Mouse (Mus musculus) hindbrain, embryonic 11.5 days (tissue): Measurements from ENCODE around the gene Tpx2. TPM values are rescaled to one million over a fixed set of nuclear protein-coding genes. Genes with fewer than 3 reads are reported as not detected.

ENCODE experiments used
- ATAC-seq: fragments of 200-750 bp; cut with Nextera tagmentation; 2 replicates; pipeline ENCODE4 v1.8.0; 2017; ENCODE audit warnings: mild to moderate bottlenecking, moderate TSS enrichment, moderate library complexity; ENCODE audit not compliant: low FRiP score
- DNase-seq: peaks from one replicate; pipeline ENCODE4 v3.0.0-alpha.2; 2015; ENCODE audit warnings: low spot score
- H3K27ac ChIP-seq: fragments of 300-500 bp; sonication (generic); 2 replicates; pipeline ENCODE4 v1.5.1; 2014; ENCODE audit warnings: mild to moderate bottlenecking, low read depth, low read length
- H3K27me3 ChIP-seq: fragments of 300-500 bp; sonication (generic); 2 replicates; pipeline ENCODE4 v1.6.1; 2014; ENCODE audit warnings: mild to moderate bottlenecking, low read length, moderate library complexity, mixed read lengths; ENCODE audit not compliant: control insufficient read depth, insufficient read depth
- H3K36me3 ChIP-seq: fragments of 300-500 bp; sonication (generic); 2 replicates; pipeline ENCODE4 v1.6.1; 2014; ENCODE audit warnings: mild to moderate bottlenecking, low read length, moderate library complexity, mixed read lengths; ENCODE audit not compliant: control insufficient read depth, insufficient read depth
- H3K4me1 ChIP-seq: fragments of 300-500 bp; sonication (generic); replicated peaks from 2 replicates; pipeline ENCODE4 v1.6.1; 2014; ENCODE audit warnings: low read length, mixed read lengths; ENCODE audit not compliant: control insufficient read depth, insufficient read depth
- H3K4me2 ChIP-seq: fragments of 300-500 bp; sonication (generic); replicated peaks from 2 replicates; pipeline ENCODE4 v1.6.1; 2014; ENCODE audit warnings: mild to moderate bottlenecking, low read depth, low read length
- H3K4me3 ChIP-seq: fragments of 300-500 bp; sonication (generic); 2 replicates; pipeline ENCODE4 v1.5.1; 2014; ENCODE audit warnings: low read depth, low read length
- H3K9ac ChIP-seq: fragments of 300-500 bp; sonication (generic); 2 replicates; pipeline ENCODE4 v1.6.1; 2014; ENCODE audit warnings: low read depth, low read length
- H3K9me3 ChIP-seq: fragments of 300-500 bp; sonication (generic); 2 replicates; pipeline ENCODE4 v1.6.1; 2016; ENCODE audit warnings: low read length; ENCODE audit not compliant: control insufficient read depth
- WGBS: fragments of 180-500 bp; shearing (Covaris S2); extraction: QIAGEN DNeasy Blood & Tissue Kit; methylation state at CpG from one replicate; pipeline ENCODE4 v1.1.7; 2014; 5-methylcytosine and 5-hydroxymethylcytosine counted together
- polyA plus RNA-seq: library from polyadenylated mRNA; unstranded; fragments of >200 nt; fragmentation: Nextera tagmentation; extraction: Ambion mirVana; gene quantifications from 2 replicates; pipeline ENCODE4 v1.2.1, GENCODE M21; 2014

Gene Tpx2
- polyA plus RNA-seq, 1 experiment from 2014 or later: 140 TPM

DNA sequence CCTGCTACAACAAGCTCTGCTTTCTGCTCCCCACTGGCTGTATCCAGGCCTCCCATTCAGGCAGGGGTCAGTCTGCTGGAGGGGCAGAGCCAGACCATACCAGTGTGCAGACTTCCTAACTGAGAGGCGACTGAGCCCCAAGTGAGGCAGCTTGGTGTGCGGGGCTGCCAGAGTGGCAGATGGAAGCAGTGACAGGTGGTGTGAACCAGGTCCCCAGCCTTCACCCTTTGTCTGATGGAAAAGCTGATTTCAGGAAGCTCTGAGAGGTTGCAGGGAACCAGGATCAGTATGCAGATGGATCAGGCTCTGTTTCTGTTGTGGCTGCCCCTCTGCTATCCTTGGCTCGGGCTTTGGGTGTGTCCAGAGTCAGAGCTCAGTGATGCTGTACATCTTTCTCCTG, 75.9 kb downstream of the Tpx2 start:
- no peaks in the 10 kb centered on the region for H3K36me3 ChIP-seq
- H3K4me3 ChIP-seq: no peak overlapping the region
- no peaks in the 10 kb centered on the region for H3K4me1 ChIP-seq
- DNase-seq (no peak), ATAC-seq (no peak)
- H3K27ac ChIP-seq: no peak overlapping the region; the same call in 1 of the 2 replicates
- 70% methylated on average over 3 of the region's 3 CpGs for WGBS
- no peaks in the 10 kb centered on the region for H3K27me3 ChIP-seq
- no peak overlapping the region for H3K9ac ChIP-seq
- no peak overlapping the region for H3K4me2 ChIP-seq
- no peaks in the 10 kb centered on the region for H3K9me3 ChIP-seq

GRCm38 (mm10) chr2:152924128-152924527, 76.4 kb downstream of the Tpx2 start:
- Histone ChIP-seq H3K9ac (no peak overlapping the region), H3K4me3 (no peak overlapping the region), H3K4me1 (no peaks in the 10 kb centered on the region), H3K27me3 (no peaks in the 10 kb centered on the region), H3K27ac (no peak overlapping the region; the same call in 1 of the 2 replicates), H3K9me3 (no peaks in the 10 kb centered on the region), H3K36me3 (no peaks in the 10 kb centered on the region), H3K4me2 (no peak overlapping the region)
- DNase-seq: no peak
- 40% methylated on average over 8 of the region's 8 CpGs for WGBS
- no peak for ATAC-seq

DNA sequence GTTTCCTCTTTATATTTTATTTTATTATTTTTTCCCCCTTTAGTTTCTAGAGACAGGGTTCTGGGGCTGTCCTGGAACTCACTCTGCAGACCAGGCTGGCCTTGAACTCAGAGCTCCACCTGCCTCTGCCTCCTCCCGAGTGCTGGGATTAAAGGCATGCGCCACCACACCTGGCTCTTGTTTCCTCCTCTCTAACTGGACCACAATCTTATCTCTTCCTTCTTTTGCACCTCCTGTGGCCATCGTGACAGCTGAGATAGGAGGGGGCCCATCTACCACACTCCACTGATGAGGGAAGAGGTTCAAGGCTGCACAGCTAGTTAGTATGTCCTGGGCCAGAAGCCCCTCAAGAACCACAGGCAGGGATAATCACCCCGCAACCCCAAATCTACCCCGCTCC, 76.8 kb downstream of the Tpx2 start:
- Histone ChIP-seq H3K27ac (no peak overlapping the region), H3K4me1 (no peaks in the 10 kb centered on the region), H3K9ac (no peak overlapping the region), H3K27me3 (no peaks in the 10 kb centered on the region), H3K4me3 (no peak overlapping the region), H3K4me2 (no peak overlapping the region), H3K36me3 (no peaks in the 10 kb centered on the region), H3K9me3 (no peaks in the 10 kb centered on the region)
- 93% methylated on average over 5 of the region's 5 CpGs for WGBS
- no peak for DNase-seq
- ATAC-seq: no peak

- H3K4me3 ChIP-seq: no peak overlapping the region
- H3K27ac ChIP-seq: no peak overlapping the region
- H3K36me3 ChIP-seq: no peaks in the 10 kb centered on the region
- DNase-seq (peak; percentile 49), ATAC-seq (0 out of 2 replicates have a peak, but pooled peaks have one; percentile 12)
- no peaks in the 10 kb centered on the region for H3K4me1 ChIP-seq
- 69% methylated on average over 11 of the region's 11 CpGs for WGBS
- no peaks in the 10 kb centered on the region for H3K27me3 ChIP-seq
- no peak overlapping the region for H3K9ac ChIP-seq
- no peak overlapping the region for H3K4me2 ChIP-seq
- H3K9me3 ChIP-seq: no peaks in the 10 kb centered on the region
Observed at GRCm38 (mm10) chr2:152925189-152925872, 77.6 kb downstream of the Tpx2 start.

GRCm38 (mm10) chr2:152926896-152927295, 79.1 kb downstream of the Tpx2 start:
- Histone ChIP-seq H3K4me1 (0 out of 2 replicates have a peak, but pooled peaks cover under 1% of the 10 kb centered on the region), H3K27me3 (no peaks in the 10 kb centered on the region), H3K4me3 (no peak overlapping the region), H3K36me3 (no peaks in the 10 kb centered on the region), H3K9ac (no peak overlapping the region), H3K4me2 (no peak overlapping the region), H3K9me3 (no peaks in the 10 kb centered on the region), H3K27ac (no peak overlapping the region)
- ATAC-seq: no peak
- 66% methylated on average over 9 of the region's 9 CpGs for WGBS
- DNase-seq: no peak

GRCm38 (mm10) chr2:152927371-152927770, 79.6 kb downstream of the Tpx2 start:
- Histone ChIP-seq H3K27ac (no peak overlapping the region), H3K27me3 (no peaks in the 10 kb centered on the region), H3K4me2 (no peak overlapping the region), H3K9ac (no peak overlapping the region), H3K9me3 (no peaks in the 10 kb centered on the region), H3K4me3 (no peak overlapping the region), H3K36me3 (no peaks in the 10 kb centered on the region), H3K4me1 (0 out of 2 replicates have a peak, but pooled peaks cover 2% of the 10 kb centered on the region)
- DNase-seq (no peak), ATAC-seq (no peak)
- 57% methylated on average over 5 of the region's 5 CpGs for WGBS

DNA sequence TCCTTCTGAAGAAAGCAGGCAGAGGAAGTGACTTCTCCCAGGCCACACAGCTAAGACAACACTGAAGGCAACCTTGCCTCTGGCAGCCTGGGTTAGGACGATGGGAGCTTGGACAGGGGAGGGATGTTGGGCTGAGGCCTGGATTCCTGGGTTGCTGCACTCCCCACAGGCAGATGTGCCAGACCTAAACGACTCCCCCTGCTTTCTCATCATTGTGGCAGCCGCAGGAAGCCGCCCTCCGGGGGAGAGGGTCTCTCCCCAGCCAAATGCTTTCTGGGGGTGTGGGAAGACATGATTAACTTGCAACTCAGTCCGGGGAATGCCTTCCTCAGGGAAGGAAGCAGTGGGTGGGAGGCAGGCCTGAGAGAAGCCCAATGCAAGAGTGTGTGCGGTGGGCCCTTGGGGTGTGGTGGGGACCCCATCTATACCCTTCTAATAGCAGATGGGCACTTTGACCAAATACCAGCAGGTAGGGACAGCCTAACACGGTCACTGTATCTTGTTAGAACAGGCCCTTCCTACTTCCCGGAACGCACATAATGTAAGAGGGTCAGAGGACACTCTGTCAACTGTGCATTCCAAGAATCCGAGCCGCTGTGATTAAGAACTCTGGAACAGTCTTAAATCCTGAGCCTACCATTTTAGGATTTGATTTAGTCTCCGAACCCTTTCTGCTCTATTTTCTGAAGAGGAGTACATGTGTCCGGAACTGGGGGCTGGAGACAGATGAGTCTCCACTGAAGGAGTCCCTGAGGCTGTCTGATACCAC, 80.6 kb downstream of the Tpx2 start:
- DNase-seq (no peak), ATAC-seq (no peak)
- H3K9ac ChIP-seq: no peak overlapping the region
- H3K4me2 ChIP-seq: no peak overlapping the region
- H3K4me3 ChIP-seq: no peak overlapping the region
- H3K4me1 ChIP-seq: 0 out of 2 replicates have a peak, but pooled peaks cover 2% of the 10 kb centered on the region
- WGBS: 55% methylated on average over 14 of the region's 14 CpGs
- H3K27ac ChIP-seq: no peak overlapping the region
- H3K9me3 ChIP-seq: no peaks in the 10 kb centered on the region
- H3K36me3 ChIP-seq: no peaks in the 10 kb centered on the region
- no peaks in the 10 kb centered on the region for H3K27me3 ChIP-seq

DNA sequence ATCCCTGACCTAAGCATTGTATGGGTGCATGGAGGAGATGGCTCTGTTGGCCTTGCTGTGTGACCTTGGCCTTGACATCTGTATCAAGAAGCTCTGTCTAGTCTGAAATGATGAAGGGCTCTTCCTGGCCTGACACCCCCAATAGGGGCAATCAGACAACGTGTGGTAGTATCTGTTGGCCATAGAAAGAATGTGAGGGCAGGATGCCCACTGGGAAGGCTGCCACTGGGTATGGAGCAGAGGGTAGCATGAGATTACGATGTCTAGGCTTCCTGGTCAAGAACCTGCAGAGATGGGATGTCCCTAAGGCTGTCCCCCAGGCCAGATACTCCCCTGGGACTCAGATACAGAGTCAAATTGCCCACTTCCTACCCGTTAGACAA, 81.2 kb downstream of the Tpx2 start:
- Histone ChIP-seq H3K27me3 (no peaks in the 10 kb centered on the region), H3K4me3 (no peak overlapping the region), H3K4me1 (0 out of 2 replicates have a peak, but pooled peaks cover 2% of the 10 kb centered on the region), H3K4me2 (no peak overlapping the region), H3K36me3 (no peaks in the 10 kb centered on the region), H3K27ac (no peak overlapping the region), H3K9me3 (no peaks in the 10 kb centered on the region), H3K9ac (no peak overlapping the region)
- ATAC-seq (no peak), DNase-seq (no peak)
- WGBS: 76% methylated on average over 3 of the region's 3 CpGs

GRCm38 (mm10) chr2:152930276-152930675, 82.5 kb downstream of the Tpx2 start:
- no peak overlapping the region for H3K4me3 ChIP-seq
- no peaks in the 10 kb centered on the region for H3K36me3 ChIP-seq
- DNase-seq: no peak
- no peak for ATAC-seq
- no peaks in the 10 kb centered on the region for H3K9me3 ChIP-seq
- H3K27ac ChIP-seq: no peak overlapping the region
- 0 out of 2 replicates have a peak, but pooled peaks cover 2% of the 10 kb centered on the region for H3K4me1 ChIP-seq
- 38% methylated on average over 2 of the region's 2 CpGs for WGBS
- H3K4me2 ChIP-seq: no peak overlapping the region
- no peaks in the 10 kb centered on the region for H3K27me3 ChIP-seq
- no peak overlapping the region for H3K9ac ChIP-seq
